11 mouse cellular contexts compared by ENCODE assay signal in genomic region chr15:103388556-103389145, GRCm38 (mm10). TPM values are rescaled to one million over a fixed set of nuclear protein-coding genes. Genes with fewer than 3 reads are reported as not detected.
DNase-seq lines count a peak whose midpoint lies in the region; ATAC-seq and TF ChIP-seq lines count a peak whose summit lies in the region.
"Had no signal": no experiment of that assay in that cellular context is flagged by ENCODE, and none has a peak within 500 bp of the region (broad histone marks: within the 10 kb centered on the region; RNA-seq: fewer than 3 reads in every experiment).

No protein-coding gene starts in this region.

- no peak overlapping the region for H3K4me2 ChIP-seq in lung, embryonic 14.5 days
- no peak overlapping the region for H3K4me2 ChIP-seq in embryonic facial prominence, embryonic 14.5 days (ENCODE audit: low read depth, low read length)
- H3K4me2 ChIP-seq: embryonic facial prominence, embryonic 15.5 days; liver, embryonic 15.5 days had no signal

- no peak overlapping the region for H3K9ac ChIP-seq in lung, embryonic 14.5 days
- no peak overlapping the region for H3K9ac ChIP-seq in embryonic facial prominence, embryonic 14.5 days (ENCODE audit: low read depth, low read length)
- H3K9ac ChIP-seq: embryonic facial prominence, embryonic 15.5 days; liver, embryonic 15.5 days had no signal

- TF ChIP-seq CTCF in lung, embryonic 14.5 days (IDR thresholded peaks at IDR 0.05; ENCODE audit: low read depth) = peak; percentile 75

- H3K27ac ChIP-seq in heart, embryonic 10.5 days = no peak overlapping the region
- H3K27ac ChIP-seq in lung, embryonic 14.5 days (ENCODE audit: low read depth) = no peak overlapping the region
- no peak overlapping the region for H3K27ac ChIP-seq in embryonic facial prominence, embryonic 14.5 days (replicated peaks; ENCODE audit: low read depth, low read length)
- H3K27ac ChIP-seq: embryonic facial prominence, embryonic 15.5 days; liver, embryonic 15.5 days had no signal

- H3K36me3 ChIP-seq in heart, embryonic 10.5 days = no peaks in the 10 kb centered on the region
- no peaks in the 10 kb centered on the region for H3K36me3 ChIP-seq in lung, embryonic 14.5 days (ENCODE audit: insufficient read depth)
- H3K36me3 ChIP-seq in embryonic facial prominence, embryonic 14.5 days (ENCODE audit: control insufficient read depth, insufficient read depth, low read length) = no peaks in the 10 kb centered on the region
- no peaks in the 10 kb centered on the region for H3K36me3 ChIP-seq in splenic B cell, adult 2 months (ENCODE audit: control insufficient read depth, insufficient read depth, low read length, poor library complexity, severe bottlenecking)
- H3K36me3 ChIP-seq: embryonic facial prominence, embryonic 15.5 days; liver, embryonic 15.5 days had no signal

- peaks cover 9% of the 10 kb centered on the region for H3K4me1 ChIP-seq in heart, embryonic 10.5 days
- no peaks in the 10 kb centered on the region for H3K4me1 ChIP-seq in lung, embryonic 14.5 days (ENCODE audit: insufficient read depth)
- no peaks in the 10 kb centered on the region for H3K4me1 ChIP-seq in embryonic facial prominence, embryonic 14.5 days (ENCODE audit: control insufficient read depth, insufficient read depth, low read length)
- H3K4me1 ChIP-seq: liver, embryonic 15.5 days had no signal

- no peaks in the 10 kb centered on the region for H3K9me3 ChIP-seq in heart, embryonic 10.5 days
- no peaks in the 10 kb centered on the region for H3K9me3 ChIP-seq in lung, embryonic 14.5 days (ENCODE audit: low read depth, low read length)
- no peaks in the 10 kb centered on the region for H3K9me3 ChIP-seq in embryonic facial prominence, embryonic 14.5 days (ENCODE audit: control insufficient read depth, low read length)
- H3K9me3 ChIP-seq: embryonic facial prominence, embryonic 15.5 days; liver, embryonic 15.5 days had no signal

- no peaks in the 10 kb centered on the region for H3K27me3 ChIP-seq in heart, embryonic 10.5 days (ENCODE audit: insufficient read depth, poor library complexity, severe bottlenecking)
- H3K27me3 ChIP-seq in lung, embryonic 14.5 days (ENCODE audit: insufficient read depth, low read length) = no peaks in the 10 kb centered on the region
- H3K27me3 ChIP-seq in embryonic facial prominence, embryonic 14.5 days (replicated peaks; ENCODE audit: control insufficient read depth, insufficient read depth, low read length) = no peaks in the 10 kb centered on the region
- no peaks in the 10 kb centered on the region for H3K27me3 ChIP-seq in splenic B cell, adult 2 months (ENCODE audit: control insufficient read depth, insufficient read depth, low read length, poor library complexity, severe bottlenecking)
- H3K27me3 ChIP-seq: embryonic facial prominence, embryonic 15.5 days; liver, embryonic 15.5 days had no signal

- WGBS in heart, embryonic 10.5 days = 42% methylated on average over 4 of the region's 4 CpGs
- 37% methylated on average over 4 of the region's 4 CpGs for WGBS in lung, embryonic 14.5 days
- WGBS in embryonic facial prominence, embryonic 14.5 days = 55% methylated on average over 3 of the region's 4 CpGs

- H3K4me3 ChIP-seq in heart, embryonic 10.5 days = no peak overlapping the region
- no peak overlapping the region for H3K4me3 ChIP-seq in lung, embryonic 14.5 days (ENCODE audit: low read depth, low read length)
- H3K4me3 ChIP-seq in embryonic facial prominence, embryonic 14.5 days (ENCODE audit: low read depth, low read length) = no peak overlapping the region
- H3K4me3 ChIP-seq: embryonic facial prominence, embryonic 15.5 days; liver, embryonic 15.5 days had no signal

- peak; percentile 83 for DNase-seq in heart, adult 11 months
- DNase-seq in heart, embryonic 10.5 days (ENCODE audit: low spot score) = no peak
- DNase-seq in lung, embryonic 14.5 days = peak; percentile 72
- no peak for DNase-seq in lung, postnatal 4 days
- DNase-seq in embryonic facial prominence, embryonic 14.5 days (ENCODE audit: low spot score) = peak; percentile 69
- peak; percentile 57 for DNase-seq in splenic B cell, adult 2 months (ENCODE audit: low read depth, low spot score)
- DNase-seq in layer of hippocampus, postnatal 25 days (ENCODE audit: extremely low spot score in 1 of 2, low spot score in 1 of 2) = no peak
- no peak for DNase-seq in testis, postnatal 10 days (ENCODE audit: low spot score)

- peak; percentile 76 for ATAC-seq in lung, embryonic 14.5 days (ENCODE audit: insufficient read depth)
- no peak for ATAC-seq in embryonic facial prominence, embryonic 14.5 days (ENCODE audit: low read depth)

RNA-seq across cellular contexts. Expression of gene Itga5, which starts 22.1 kb away (rescaled TPM):
- polyA plus RNA-seq in heart, embryonic 10.5 days (2016; fragmentation: Nextera tagmentation; extraction: Ambion mirVana) = 60.6 and 98.7 TPM in 2 replicates
- 46.7 and 47.7 TPM in 2 replicates for polyA plus RNA-seq in lung, embryonic 14.5 days (2014; fragmentation: Nextera tagmentation; extraction: Ambion mirVana)
- 63.4 TPM in 2 replicates for polyA plus RNA-seq in embryonic facial prominence, embryonic 14.5 days (2014; fragmentation: Nextera tagmentation; extraction: Ambion mirVana)
- total RNA-seq in layer of hippocampus, postnatal 25 days (2021) = 1 to 10 TPM; 1.4 to 2.4 TPM

RNA-seq across cellular contexts. Expression of gene Gtsf1, which starts 41.6 kb away (rescaled TPM):
- polyA plus RNA-seq in heart, embryonic 10.5 days (2016; fragmentation: Nextera tagmentation; extraction: Ambion mirVana) = 3.9 and 21.8 TPM in 2 replicates
- polyA plus RNA-seq in lung, embryonic 14.5 days (2014; fragmentation: Nextera tagmentation; extraction: Ambion mirVana) = not detected in 2 replicates
- polyA plus RNA-seq in embryonic facial prominence, embryonic 14.5 days (2014; fragmentation: Nextera tagmentation; extraction: Ambion mirVana) = not detected in 2 replicates
- total RNA-seq in layer of hippocampus, postnatal 25 days (2021) = not detected
- polyA plus RNA-seq: embryonic facial prominence, embryonic 15.5 days; liver, embryonic 15.5 days had no signal

RNA-seq across cellular contexts. Expression of gene Zfp385a, which starts 48.8 kb away (rescaled TPM):
- 8.9 and 15.8 TPM in 2 replicates for polyA plus RNA-seq in heart, embryonic 10.5 days (2016; fragmentation: Nextera tagmentation; extraction: Ambion mirVana)
- 11.8 and 12.0 TPM in 2 replicates for polyA plus RNA-seq in lung, embryonic 14.5 days (2014; fragmentation: Nextera tagmentation; extraction: Ambion mirVana)
- 18.4 and 19.0 TPM in 2 replicates for polyA plus RNA-seq in embryonic facial prominence, embryonic 14.5 days (2014; fragmentation: Nextera tagmentation; extraction: Ambion mirVana)
- 10 to 100 TPM; 40.7 to 45.0 TPM for total RNA-seq in layer of hippocampus, postnatal 25 days (2021)

RNA-seq across cellular contexts. Expression of gene Gtsf2, which starts 59.6 kb away (rescaled TPM):
- polyA plus RNA-seq in heart, embryonic 10.5 days (2016; fragmentation: Nextera tagmentation; extraction: Ambion mirVana) = not detected in 2 replicates
- not detected in 2 replicates for polyA plus RNA-seq in lung, embryonic 14.5 days (2014; fragmentation: Nextera tagmentation; extraction: Ambion mirVana)
- polyA plus RNA-seq in embryonic facial prominence, embryonic 14.5 days (2014; fragmentation: Nextera tagmentation; extraction: Ambion mirVana) = not detected in 2 replicates
- total RNA-seq in layer of hippocampus, postnatal 25 days (2021) = not detected
- total RNA-seq: heart, postnatal 10 days had no signal
- polyA plus RNA-seq: embryonic facial prominence, embryonic 15.5 days; liver, embryonic 15.5 days had no signal

Comparison
In these comparisons a context has a peak if more than half of its experiments do, and no peak if none do; other contexts are left out.
1. DNase-seq: peak in heart, adult 11 months (single experiment), lung, embryonic 14.5 days (single experiment), embryonic facial prominence, embryonic 14.5 days (single experiment) and splenic B cell, adult 2 months (single experiment); none in heart, embryonic 10.5 days (single experiment), lung, postnatal 4 days (0 of 2), layer of hippocampus, postnatal 25 days (0 of 2) and testis, postnatal 10 days (single experiment).